Mouse (Mus musculus) ES-E14 (cell line): ENCODE results near the gene Slc35a3.

Experiments
- CHD2 ChIP-seq: IDR thresholded peaks from 2 replicates; pipeline ENCODE4 v1.6.1; 2014; ENCODE audit warnings: mild to moderate bottlenecking, low read depth, low read length, inconsistent platforms
- MAFK ChIP-seq: IDR thresholded peaks from 2 replicates; pipeline ENCODE4 v1.6.1; 2014; ENCODE audit warnings: mild to moderate bottlenecking, low read depth, low read length, inconsistent platforms; ENCODE audit not compliant: insufficient read depth
- ZC3H11A ChIP-seq: IDR thresholded peaks from 2 replicates; pipeline ENCODE4 v1.6.1; 2012; ENCODE audit warnings: low read depth, mild to moderate bottlenecking, inconsistent platforms, low read length, borderline replicate concordance

GRCm38 (mm10) chr3:116740963-116741362 is 28.3 kb upstream of the Slc35a3 start:
- TF ChIP-seq MAFK (no peak), CHD2 (no peak), ZC3H11A (no peak)
